Mouse (Mus musculus): ENCODE data around the gene Fcrl6.

Gene Fcrl6

DNA sequence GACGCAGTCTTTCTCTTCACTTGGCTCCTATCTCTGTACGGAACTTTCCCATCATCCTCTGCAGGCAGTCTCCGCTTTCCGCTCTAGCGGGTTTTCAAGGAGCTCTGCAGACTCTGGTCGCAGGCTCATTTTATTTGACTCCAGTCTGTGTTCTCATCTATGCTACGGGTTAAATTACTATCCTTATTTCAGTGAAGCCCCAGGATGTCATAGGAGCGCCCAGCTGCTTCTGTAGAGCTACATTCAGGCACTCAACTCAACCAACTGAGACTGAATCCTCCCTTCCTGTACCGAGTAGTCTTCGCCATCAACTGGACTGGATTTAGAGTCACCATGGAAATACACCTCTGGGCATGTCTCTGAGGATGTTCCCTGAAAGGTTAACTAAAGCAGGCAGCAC is 12.3 kb upstream of the Fcrl6 start:
- DNase-seq (ENCODE audit: low spot score), result no peak

DNA sequence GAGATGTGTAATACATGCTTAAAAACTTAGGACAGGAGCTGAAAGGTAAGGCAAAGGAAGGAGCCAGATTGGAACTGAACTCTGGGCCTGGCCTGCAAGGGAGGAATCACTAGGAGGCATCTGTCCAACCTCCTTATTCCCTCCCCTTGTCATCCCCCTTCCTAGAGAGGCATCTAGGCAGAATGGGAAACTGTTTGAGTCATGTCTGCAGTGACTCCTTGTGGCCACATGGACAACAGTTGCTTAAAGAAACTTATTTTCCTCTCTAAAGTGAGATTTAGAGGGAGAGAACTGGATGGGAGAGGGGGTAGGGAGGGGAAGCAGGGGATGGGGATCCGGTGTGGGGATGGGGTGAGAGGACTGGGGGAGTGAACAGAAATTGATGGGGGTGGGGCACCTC is 10.4 kb upstream of the Fcrl6 start:
- DNase-seq (ENCODE audit: low spot score), result no peak

DNA sequence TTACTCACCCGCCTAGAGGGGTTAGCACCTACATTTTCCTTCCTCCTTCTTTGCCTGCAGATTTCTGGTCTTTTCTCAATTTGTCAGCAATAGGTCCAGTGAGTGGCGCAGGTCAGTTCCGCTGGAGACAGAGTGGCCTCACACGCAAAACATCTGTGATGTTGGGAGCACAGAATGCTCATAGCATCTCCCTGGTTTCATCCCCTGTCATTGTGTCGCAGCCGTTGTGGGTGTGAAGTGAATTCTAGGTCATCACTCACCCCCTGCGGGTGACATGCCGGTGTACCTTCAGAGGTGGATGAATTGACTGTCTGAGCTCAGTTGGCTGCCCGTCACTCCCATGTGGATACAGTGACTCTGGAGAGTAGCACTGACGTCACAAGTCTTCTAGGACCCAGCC is 9.0 kb upstream of the Fcrl6 start:
- no peak for DNase-seq (ENCODE audit: low spot score)

DNA sequence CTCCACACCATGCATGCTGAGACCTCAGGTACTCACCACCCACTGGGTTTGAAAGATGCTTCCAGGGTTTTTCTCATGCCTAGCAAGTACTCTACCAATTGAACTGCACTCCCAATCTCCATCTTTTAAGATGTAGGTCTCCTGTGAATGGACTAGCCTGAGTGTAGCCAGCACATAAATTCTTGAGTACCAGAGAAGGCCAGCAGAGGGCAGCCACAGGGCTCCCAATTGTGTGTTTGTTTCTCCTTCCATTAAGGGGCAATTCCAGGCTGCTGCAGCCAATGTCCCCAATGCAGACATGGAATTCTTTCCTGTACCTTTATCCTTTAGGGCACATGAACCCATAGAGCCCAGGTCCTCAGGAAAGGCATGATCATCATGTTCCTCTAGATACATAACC is 7.9 kb downstream of the Fcrl6 start:
- peak; percentile 23 for DNase-seq (ENCODE audit: low spot score)

DNA sequence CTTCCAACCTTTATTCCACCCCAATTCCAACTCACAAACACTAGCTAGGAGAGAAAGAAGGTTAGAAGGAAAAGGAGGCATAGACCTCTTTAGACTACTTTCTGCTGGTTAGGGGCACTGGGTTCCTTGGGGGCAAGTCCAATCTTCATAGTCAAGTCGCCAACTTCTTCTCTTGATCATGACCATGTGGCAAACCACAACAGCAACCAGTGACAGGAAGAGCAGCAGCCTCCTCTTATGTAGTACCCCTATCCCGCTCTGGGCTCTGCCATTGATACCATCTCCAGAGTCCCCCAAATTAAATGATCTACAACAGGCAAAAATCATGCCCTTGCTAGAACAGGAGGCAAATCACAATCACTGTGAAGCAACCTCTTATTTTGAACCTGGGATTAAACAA is 8.4 kb downstream of the Fcrl6 start:
- no peak for DNase-seq (ENCODE audit: low spot score)

DNA sequence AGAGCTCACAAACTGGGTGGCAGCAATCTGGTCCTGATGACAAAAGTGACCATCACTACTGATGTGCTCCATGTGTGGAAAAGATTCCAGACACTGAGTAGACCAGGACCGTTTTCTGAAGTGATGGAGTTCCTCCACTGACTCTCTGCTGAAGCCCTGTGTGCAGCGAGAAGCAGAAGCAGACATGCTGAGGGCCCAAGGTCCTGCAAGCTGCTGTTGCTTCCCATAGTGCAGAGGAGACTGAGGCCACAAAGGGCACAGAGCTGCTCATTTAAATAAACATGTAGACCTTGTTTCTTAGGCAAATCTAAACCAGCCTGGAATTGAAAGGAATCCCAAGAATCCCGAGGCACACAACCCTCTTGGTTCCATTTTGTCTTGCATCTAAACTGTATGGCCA is 9.0 kb downstream of the Fcrl6 start:
- DNase-seq (ENCODE audit: low spot score), result no peak

DNA sequence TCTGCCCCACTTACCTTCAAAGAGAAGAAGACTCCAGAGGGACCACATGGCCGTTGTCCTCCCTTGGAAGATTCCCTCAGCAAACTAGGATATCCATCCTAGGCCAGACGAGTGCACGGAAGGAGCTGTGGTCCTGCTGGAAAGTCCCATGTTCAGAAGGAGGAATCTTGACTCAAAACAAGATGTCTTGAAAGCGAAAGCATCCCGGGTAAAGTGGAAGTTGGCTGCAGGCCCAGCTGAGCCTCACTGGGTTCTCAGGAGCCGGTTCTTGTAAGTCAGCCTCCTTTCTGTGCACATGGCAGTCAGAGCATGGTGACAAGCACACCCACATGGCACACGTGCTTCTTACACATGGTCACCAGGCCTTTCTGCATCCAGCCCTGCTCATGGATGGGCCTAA is 12.0 kb downstream of the Fcrl6 start, which contains the start of gene Slamf8:
TSS of gene Slamf8 (minus strand) at position 184 of the 400 bp plus-strand sequence.
- peak; percentile 3 for DNase-seq (ENCODE audit: low spot score)

DNA sequence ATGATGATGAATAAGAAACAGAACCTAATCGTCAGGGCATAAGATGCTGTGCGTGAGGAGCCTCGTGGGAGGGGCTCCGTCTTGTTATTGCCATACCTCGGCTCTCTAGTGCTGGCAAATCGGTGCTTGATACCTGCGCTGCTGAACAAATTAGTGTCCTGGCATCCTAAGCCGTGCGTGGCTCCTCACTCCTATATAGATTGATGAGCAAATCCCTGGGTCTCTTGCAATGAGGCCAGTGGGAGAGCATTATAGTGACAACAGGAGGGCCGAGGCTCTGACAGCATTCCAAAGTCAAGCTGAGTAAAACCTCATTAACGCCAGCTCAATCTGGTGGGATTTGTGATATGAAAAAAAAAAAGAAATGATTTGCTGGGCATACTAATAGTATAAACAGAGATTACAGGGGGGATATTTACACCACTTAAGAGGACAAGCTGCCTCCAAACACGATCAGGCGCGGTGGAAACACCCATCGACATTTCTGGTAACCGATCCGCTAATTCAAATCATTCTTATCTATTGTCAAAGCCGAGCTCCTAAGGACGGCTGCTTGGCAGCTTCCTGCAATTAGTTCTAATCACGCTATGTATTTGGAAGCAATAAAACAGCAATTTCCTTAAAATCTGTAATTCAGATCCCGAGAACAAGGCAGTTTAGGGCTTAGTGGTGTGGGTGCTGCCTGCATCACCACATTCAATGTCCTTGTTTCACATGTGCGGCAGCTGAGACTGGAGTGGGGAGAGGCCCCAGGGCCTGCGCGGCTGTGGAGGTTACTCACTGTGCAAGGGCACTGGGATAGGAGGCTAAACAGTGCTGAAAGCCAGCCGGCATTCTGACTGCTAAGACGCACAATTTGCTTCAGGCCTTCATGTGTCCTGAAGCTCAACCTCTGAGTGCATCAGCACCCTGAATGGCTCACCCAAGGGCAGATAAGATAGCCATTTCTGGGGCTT is 16.5 kb downstream of the Fcrl6 start:
- DNase-seq (ENCODE audit: low spot score), result no peak

DNA sequence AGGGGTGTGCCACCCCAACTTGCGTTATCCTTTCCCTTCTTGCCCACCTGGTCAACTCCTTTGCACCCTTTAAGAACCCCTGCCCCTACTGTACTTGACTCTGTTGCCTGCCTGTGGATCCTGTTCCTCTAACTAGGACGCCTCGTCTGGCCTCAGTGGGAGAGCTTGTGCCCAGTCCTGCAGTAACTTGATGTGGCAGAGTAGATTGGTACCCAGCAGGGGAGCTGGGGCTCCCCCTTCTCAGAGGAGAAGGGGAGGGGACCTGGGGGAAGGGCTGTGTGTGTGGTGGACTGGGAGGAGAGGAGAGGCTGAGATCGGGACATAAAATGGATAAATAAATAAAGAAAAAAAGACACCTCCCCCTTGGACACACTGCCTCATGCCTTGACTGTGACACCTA is 17.3 kb downstream of the Fcrl6 start:
- DNase-seq (ENCODE audit: low spot score), result no peak

DNA sequence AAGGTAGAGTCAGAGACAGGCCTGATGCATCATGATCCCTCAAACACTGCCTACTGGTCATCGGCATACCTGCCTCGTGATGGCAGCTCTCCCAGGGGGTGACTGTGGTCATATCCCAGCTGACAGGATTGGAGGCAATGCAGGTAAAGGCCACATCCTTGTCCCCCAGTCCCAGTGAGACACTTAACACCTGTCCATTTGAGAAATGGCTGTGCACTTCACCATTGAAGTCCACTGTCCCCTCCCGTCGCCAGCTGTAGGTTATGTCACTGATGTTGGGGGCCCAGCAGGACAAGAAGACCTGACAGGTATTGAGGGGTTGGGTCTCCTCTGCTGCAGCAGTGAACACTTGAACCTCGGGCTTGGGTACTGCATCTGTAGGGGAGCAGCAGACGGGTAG is 18.1 kb downstream of the Fcrl6 start:
- DNase-seq (ENCODE audit: low spot score), result no peak

DNA sequence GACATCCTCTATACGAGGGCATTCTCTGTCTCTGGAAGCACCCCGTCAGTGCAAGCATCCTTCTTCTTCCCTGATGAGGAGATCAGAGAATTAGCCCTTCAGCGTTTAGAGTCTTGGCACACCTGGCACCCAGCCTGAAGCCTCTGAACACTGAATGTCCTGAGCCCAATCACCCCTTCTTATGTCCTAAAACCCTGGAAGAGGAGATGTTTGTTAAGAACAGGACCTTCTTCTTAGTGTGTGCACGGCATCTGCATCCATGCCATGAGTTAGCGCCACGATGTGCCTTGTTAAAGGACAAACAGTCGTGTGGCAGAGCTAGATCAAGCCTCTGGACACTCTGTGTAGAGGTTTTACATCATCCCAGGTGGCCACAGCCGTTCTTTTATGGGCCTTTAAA is 19.9 kb downstream of the Fcrl6 start:
- DNase-seq (ENCODE audit: low spot score), result no peak

DNA sequence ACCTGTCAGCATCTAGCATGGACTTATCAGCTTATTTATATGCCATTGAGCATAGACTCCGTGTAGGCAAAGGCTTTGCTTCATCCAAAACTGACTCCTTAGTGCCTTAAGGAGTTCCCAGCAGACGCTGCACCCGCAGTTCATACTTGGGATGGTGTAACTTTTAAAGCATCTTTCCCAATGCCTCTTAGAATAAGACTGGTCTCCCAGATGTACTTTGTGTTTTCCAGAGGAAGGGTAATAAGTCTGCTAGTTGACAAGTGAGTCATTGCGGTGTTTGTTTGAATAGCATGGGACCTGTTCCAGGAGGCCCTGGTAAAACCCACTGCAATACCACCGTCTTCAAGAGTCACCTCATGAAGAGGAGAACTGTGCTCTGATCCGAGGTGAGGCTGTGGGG is 22.2 kb downstream of the Fcrl6 start:
- DNase-seq (ENCODE audit: low spot score), result no peak

DNA sequence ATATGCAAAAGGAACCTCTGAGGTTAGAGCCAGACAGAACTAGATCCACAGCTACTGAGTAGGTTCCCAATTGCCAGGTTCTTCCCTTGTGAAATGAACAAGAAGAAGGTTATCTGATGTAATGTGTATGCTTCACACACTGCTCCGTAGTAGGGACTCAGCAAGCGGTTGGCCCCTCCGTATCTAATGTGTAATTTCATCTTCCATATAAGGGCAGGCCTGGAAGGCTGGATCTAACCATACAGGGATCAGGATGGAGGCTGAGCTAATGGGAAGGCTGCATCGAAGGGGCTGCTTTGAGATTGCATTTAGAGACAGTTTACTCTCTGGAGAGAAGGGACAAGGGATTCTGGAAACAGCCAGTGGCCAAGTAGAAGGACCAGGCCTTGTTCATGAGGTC is 34.6 kb downstream of the Fcrl6 start:
- no peak for DNase-seq (ENCODE audit: low spot score)

DNA sequence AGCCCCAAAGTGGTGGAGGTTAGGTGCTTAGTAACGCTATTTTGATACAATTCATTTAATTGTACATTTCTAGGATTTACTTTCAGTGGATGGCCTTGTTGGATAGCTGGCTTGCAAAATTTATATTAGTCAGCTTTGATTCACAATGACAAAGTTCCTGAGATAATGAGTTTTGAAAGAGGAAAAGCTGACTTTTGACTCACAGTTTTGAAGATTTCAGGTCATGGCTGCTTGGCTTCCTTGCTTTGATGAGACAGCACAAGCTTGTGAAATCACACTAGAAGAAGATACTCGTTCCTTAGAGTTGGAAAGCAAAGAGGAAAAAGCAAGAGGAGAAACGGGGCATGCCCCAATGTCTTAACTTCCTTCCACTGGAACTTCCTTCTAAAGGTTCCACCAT is 36.2 kb downstream of the Fcrl6 start:
- DNase-seq (ENCODE audit: low spot score), result no peak

DNA sequence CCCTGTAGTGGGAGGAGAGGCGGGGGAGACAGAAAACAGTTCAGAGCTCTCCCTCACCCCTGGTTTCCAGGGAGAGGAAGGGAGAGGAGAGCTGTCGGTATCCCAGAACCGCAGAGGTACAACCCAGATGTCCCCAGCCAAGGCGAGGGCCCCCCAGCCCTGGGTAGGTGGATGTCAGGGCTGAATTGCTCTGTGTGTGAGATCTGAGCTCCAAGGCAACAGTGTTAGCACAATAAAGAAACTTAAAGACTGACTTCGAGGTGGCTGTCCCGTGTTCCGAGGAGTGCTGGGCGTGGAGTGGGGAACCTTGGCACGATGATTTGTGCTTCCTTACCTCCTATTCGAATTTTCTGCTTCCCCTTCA is 38.9 kb downstream of the Fcrl6 start:
- DNase-seq (ENCODE audit: low spot score), result no peak

DNA sequence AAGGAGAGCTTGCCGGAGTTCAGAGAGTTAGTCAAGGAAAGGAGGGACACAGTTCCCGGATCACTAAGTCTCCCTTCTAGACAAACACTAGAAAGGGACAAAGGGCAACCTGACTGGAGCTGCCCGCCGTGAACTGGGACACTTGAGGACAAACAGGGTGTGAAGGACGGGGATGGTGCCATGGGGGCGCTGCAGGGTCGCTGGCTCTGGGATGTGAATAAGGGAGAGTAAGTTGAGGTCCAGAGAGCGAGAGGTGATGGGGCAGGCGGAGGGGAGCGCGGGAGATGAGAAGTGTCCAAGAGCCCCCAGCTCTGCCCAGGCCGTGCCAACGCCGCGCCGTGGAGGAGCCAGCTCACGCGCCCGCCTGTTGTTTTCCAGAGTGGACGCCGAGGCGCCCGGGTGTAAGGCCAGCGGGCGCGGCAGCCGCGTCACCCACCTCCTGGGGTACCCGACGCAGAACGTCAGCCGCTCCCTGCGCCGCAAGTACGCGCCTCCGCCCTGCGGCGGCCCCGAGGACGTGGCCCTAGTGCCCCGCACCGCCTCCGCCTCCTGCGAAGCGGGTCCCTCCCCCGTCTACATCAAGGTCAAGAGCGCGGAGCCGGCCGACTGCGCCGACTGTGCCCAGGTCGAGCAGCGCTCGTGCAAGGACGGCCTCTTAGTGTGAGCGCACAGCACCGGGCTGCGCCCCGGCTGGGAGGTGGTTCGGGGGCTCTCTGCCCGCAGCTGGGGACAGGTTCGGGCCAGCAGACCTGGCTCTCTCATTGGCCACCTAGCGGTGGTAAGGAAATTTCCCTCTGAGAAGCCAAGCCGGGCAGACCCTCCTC is 39.5 kb downstream of the Fcrl6 start:
- peak; percentile 70 for DNase-seq (ENCODE audit: low spot score)

DNA sequence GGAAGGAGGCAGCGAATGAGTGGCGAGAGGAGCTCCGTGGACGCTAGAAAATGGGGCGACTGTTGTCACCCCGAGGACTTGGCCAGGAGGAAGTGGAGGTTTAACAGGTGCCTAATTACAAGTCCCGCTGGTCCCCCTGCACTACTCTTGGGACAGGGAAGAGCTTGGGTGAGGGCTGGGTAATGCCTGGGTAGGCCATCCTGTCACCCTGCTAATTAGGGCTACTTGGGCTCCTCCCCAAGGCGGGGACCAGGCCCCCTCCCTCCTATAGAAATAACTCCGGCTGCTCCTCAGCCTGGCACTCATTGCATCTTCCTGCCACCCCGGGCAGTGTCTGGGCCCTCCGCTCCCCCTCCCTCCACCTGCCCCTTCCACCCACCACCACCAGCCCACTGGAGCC is 46.7 kb downstream of the Fcrl6 start, which contains the start of gene Vsig8:
TSS of gene Vsig8 (plus strand) at position 301 of the 400 bp plus-strand sequence.
- no peak for DNase-seq (ENCODE audit: low spot score)

DNA sequence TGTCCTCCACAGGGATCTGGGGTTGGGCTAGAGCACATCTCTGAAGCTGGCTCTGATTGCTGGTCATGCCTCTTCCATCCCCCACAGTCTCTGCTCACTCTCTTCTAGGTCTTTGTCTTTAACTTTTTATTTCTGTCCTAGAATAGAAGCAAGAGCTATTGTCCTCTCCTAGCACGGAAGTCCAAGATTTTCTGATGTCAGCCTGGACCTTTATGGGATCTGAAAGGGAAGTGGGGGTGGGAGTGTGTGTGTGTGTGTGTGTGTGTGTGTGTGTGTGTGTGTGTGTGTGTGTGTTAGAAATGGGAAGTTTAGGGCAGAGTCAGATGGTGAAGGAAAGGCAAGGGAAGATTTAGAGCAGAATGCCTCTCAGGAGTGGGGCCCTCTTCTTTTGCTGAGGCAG is 49.7 kb downstream of the Fcrl6 start:
- DNase-seq (ENCODE audit: low spot score), result no peak

DNA sequence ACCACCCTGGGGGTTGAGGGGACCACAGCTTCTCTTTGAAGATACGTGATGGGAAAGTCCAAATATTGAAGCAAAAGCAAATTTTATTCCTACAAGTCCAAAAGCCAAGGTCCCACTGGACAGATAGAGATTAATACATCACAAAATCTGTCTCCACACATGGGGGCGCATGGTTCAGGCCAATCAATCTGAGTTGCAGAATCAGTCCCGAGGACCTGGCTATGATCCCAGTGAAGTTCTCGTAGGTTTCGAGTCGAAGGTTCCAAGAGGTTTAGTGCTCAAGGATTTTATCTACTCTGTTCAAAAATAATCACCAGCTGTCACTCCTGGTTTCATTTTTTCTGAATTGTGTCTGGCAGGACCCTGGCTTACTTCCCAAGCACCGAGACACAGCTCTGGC is 51.3 kb downstream of the Fcrl6 start:
- no peak for DNase-seq (ENCODE audit: low spot score)

DNA sequence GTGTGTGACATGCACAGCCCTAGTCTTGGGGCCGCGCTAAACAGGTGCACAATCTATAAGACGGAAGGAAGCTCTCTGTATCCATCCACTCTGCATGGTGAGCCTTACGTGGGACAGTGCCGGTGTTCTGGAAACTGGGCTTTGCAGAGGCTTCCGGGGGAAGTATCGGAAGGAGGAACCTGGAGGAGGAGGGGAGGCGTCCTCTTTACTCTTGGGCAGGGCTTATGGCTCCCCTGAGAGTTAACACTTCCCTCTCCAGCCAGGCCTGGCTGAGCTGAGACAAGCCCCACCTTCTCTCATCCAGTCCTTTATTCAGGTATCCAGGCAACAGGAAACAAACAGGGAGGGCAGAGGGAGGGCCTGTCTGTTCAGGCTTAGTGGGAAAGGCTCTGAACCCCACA is 51.8 kb downstream of the Fcrl6 start:
- DNase-seq (ENCODE audit: low spot score), result peak; percentile 84

DNA sequence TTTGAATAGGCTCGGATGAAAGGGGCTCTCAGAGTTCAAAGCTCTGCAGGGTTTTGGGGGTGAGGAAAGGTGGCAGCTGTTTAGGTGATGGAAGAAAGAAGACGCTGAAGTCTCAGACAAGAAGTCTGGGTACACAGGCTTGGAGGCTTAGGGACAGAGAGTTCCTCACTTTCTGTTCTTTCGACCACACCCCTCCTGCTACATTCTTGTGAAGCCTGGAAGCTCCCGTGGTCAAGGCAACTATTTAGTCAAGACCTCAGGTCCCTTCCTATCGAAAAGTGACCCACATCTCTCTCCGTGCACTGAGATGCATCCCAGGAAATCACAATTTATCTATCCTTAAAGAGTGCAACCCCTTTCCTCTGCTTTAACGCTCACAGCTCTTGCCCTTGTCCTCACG is 52.6 kb downstream of the Fcrl6 start:
- no peak for DNase-seq (ENCODE audit: low spot score)

DNA sequence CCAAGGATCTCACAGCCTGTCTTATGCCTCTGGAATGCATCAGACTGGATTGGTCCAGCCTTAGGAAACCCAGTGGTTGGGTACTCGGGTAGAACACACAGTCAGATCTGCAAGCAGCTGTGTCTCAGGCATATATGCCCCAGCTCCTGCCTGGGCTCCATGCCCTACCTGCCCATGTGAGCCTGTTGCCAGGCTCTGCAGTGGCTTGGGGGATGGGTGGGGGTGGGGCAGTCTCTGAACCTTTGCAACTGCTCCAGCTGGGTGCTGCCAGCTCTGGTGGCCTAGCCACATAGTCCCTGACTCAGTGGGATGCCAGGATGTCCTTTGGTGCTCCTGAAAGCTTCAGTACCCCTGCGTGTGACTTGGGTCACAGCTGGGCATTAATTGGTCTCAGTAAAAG is 53.0 kb downstream of the Fcrl6 start:
- DNase-seq (ENCODE audit: low spot score), result no peak

DNA sequence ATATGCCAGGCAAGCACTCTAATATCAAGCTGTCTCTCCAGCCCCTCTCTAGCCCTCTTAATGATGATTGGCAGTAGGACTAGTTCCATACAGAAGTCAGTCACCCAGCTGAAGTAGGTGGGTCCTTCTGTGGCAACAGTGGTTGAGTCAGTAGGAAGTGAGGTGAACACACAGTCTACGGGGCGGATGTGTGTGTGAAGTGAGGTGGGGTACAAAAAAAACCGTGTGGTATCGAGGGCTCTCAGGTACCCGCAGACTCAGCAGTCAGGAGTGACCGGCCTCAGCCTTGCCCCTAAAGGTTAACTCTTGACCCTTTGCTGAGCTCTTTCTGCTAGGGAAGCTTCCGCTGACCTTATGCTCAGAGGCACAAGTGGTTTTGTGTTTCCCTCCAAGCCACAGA is 53.9 kb downstream of the Fcrl6 start:
- DNase-seq (ENCODE audit: low spot score), result no peak

All from lung, postnatal 25 days (tissue).